Comparison of ENCODE assay signal across 17 mouse cellular contexts in genomic region chr4:40509534-40509933, GRCm38 (mm10). TPM values are rescaled to one million over a fixed set of nuclear protein-coding genes. Genes with fewer than 3 reads are reported as not detected.
DNase-seq lines count a peak whose midpoint lies in the region; ATAC-seq and TF ChIP-seq lines count a peak whose summit lies in the region.
"Had no signal": no experiment of that assay in that cellular context is flagged by ENCODE, and none has a peak within 500 bp of the region (broad histone marks: within the 10 kb centered on the region; RNA-seq: fewer than 3 reads in every experiment).

No protein-coding gene starts in this region.

- DNase-seq in heart, adult 11 months, result peak; percentile 51
- no peak for DNase-seq in heart, postnatal 36 days
- peak; percentile 42 to 78 for DNase-seq in frontal cortex, postnatal 36 days (ENCODE audit: low spot score in 2 of 2)
- peak; percentile 57 to 85 for DNase-seq in left cerebral cortex, postnatal 25 days (ENCODE audit: low spot score in 2 of 2)
- DNase-seq in urinary bladder, postnatal 14 days (ENCODE audit: low spot score), result no peak
- DNase-seq in heart, postnatal 14 days, result no peak
- DNase-seq: adrenal gland, adult 8-10 months; B cell, adult 2 months; cerebellum, adult 11-12 months; heart, postnatal 4 days; liver had no signal

- WGBS in intestine, postnatal 0 days, result 82% methylated on average over 16 of the region's 16 CpGs

- H3K4me1 ChIP-seq in E14TG2a.4 (replicated peaks; ENCODE audit: low read depth, low read length), result 0 out of 2 replicates have a peak, but pooled peaks cover 6% of the 10 kb centered on the region
- no peaks in the 10 kb centered on the region for H3K4me1 ChIP-seq in intestine, postnatal 0 days (replicated peaks; ENCODE audit: control insufficient read depth, insufficient read depth, low read length)
- H3K4me1 ChIP-seq: embryonic facial prominence, embryonic 13.5 days had no signal

- TF ChIP-seq CTCF in E14TG2a.4 (conservative IDR thresholded peaks at IDR 0.05; ENCODE audit: low read length), result no peak
- TF ChIP-seq CTCF in intestine, postnatal 0 days (IDR thresholded peaks at IDR 0.05; ENCODE audit: low read depth), result no peak

- intact Hi-C loops in heart, postnatal 36 days (cut with DNase I), result no loop called here
- intact Hi-C loops in left cerebral cortex, postnatal 25 days (cut with DNase I), result loop anchor here (5.0 kb wide), 1 partner anchor 207 kb away; no protein-coding TSS in a partner anchor
- intact Hi-C loops in heart, postnatal 14 days (cut with DNase I), result no loop called here

- no peak overlapping the region for H3K27ac ChIP-seq in intestine, postnatal 0 days (ENCODE audit: low read depth, low read length)
- H3K27ac ChIP-seq: embryonic facial prominence, embryonic 13.5 days; kidney, postnatal 0 days; macrophage had no signal

- H3K9me3 ChIP-seq in E14TG2a.4 (ENCODE audit: low read length), result peaks cover 11% of the 10 kb centered on the region; the same call in 1 of the 2 replicates
- H3K9me3 ChIP-seq in intestine, postnatal 0 days (ENCODE audit: control insufficient read depth), result no peaks in the 10 kb centered on the region
- H3K9me3 ChIP-seq: embryonic facial prominence, embryonic 13.5 days had no signal

- H3K4me2 ChIP-seq in intestine, postnatal 0 days (replicated peaks; ENCODE audit: low read depth), result no peak overlapping the region
- H3K4me2 ChIP-seq: embryonic facial prominence, embryonic 13.5 days had no signal

- H3K27me3 ChIP-seq in E14TG2a.4 (ENCODE audit: insufficient read depth, low read length), result no peaks in the 10 kb centered on the region; the same call in 1 of the 2 replicates
- H3K27me3 ChIP-seq in intestine, postnatal 0 days (replicated peaks; ENCODE audit: control insufficient read depth, insufficient read depth, low read length), result no peaks in the 10 kb centered on the region
- H3K27me3 ChIP-seq: embryonic facial prominence, embryonic 13.5 days had no signal

- no peak overlapping the region for H3K9ac ChIP-seq in intestine, postnatal 0 days (ENCODE audit: low read depth, low read length)
- H3K9ac ChIP-seq: embryonic facial prominence, embryonic 13.5 days had no signal

- ATAC-seq in intestine, postnatal 0 days, result no peak

- peak overlapping the region; percentile 39 for H3K4me3 ChIP-seq in E14TG2a.4 (replicated peaks; ENCODE audit: low read length)
- no peak overlapping the region for H3K4me3 ChIP-seq in intestine, postnatal 0 days (ENCODE audit: low read depth, low read length)
- H3K4me3 ChIP-seq: embryonic facial prominence, embryonic 13.5 days had no signal

- H3K36me3 ChIP-seq in E14TG2a.4 (ENCODE audit: insufficient read depth, low read length), result no peaks in the 10 kb centered on the region
- no peaks in the 10 kb centered on the region for H3K36me3 ChIP-seq in intestine, postnatal 0 days (ENCODE audit: control insufficient read depth, insufficient read depth)
- H3K36me3 ChIP-seq: embryonic facial prominence, embryonic 13.5 days had no signal

RNA-seq across cellular contexts. Expression of gene Tmem215, which starts 37.6 kb away (rescaled TPM):
- not detected for total RNA-seq in heart, postnatal 36 days (2021)
- 10 to 100 TPM; 22.5 to 25.2 TPM for total RNA-seq in left cerebral cortex, postnatal 25 days (2021)
- polyA plus RNA-seq in intestine, postnatal 0 days (2015; fragmentation: Nextera tagmentation; extraction: Ambion mirVana), result 1.3 and 1.9 TPM in 2 replicates
- not detected for total RNA-seq in heart, postnatal 14 days (2021)
- total RNA-seq: adrenal gland, adult 8-10 months; gastrocnemius, adult 18-20 months had no signal
- polyA plus RNA-seq: macrophage had no signal

Comparison
In these comparisons a context has a peak if more than half of its experiments do, and no peak if none do; other contexts are left out.
1. DNase-seq: peak in heart, adult 11 months (single experiment), frontal cortex, postnatal 36 days (2 of 2) and left cerebral cortex, postnatal 25 days (2 of 2); none in heart, postnatal 36 days (0 of 2), urinary bladder, postnatal 14 days (single experiment) and heart, postnatal 14 days (0 of 2).
2. RNA of gene Tmem215, which starts 37.6 kb away (total RNA-seq): 22.5 to 25.2 TPM in left cerebral cortex, postnatal 25 days; not detected in heart, postnatal 14 days and not detected in heart, postnatal 36 days; every median in the first group is over 10 times any median in the second.